Mouse (Mus musculus) gastrocnemius, postnatal 10 days (tissue): ENCODE measurements around the gene Osgin1. TPM values are rescaled to one million over a fixed set of nuclear protein-coding genes. Genes with fewer than 3 reads are reported as not detected.

Source experiments
- DNase-seq: peaks from one replicate; pipeline ENCODE4 v3.0.0; 2021; ENCODE audit warnings: mixed read lengths
- total RNA-seq, 2 experiments: library from RNA; stranded (reverse); gene quantifications; 2 replicates each; pipeline ENCODE4 v1.2.3; 2021

Osgin1 gene
- total RNA-seq, 2 experiments from 2014 or later, result 2.5 to 5.0 TPM

GRCm38 (mm10) chr8:119442970-119443369 lies 9.0 kb downstream of the Osgin1 start:
- no peak for DNase-seq

GRCm38 (mm10) chr8:119446211-119446989 lies 12.5 kb downstream of the Osgin1 start, which contains the start of gene Necab2:
Gene Necab2 (plus strand): TSS chr8:119446719.
- peak; percentile 90 for DNase-seq

- DNase-seq, result peak; percentile 51
Measured at GRCm38 (mm10) chr8:119446990-119447780, 13.3 kb downstream of the Osgin1 start.

- no peak for DNase-seq
Measured at GRCm38 (mm10) chr8:119447781-119448170, 13.9 kb downstream of the Osgin1 start.

- DNase-seq, result no peak
Measured at GRCm38 (mm10) chr8:119449627-119450026, 15.7 kb downstream of the Osgin1 start.

- DNase-seq, result no peak
Measured at GRCm38 (mm10) chr8:119451131-119451530, 17.2 kb downstream of the Osgin1 start.

- no peak for DNase-seq
Measured at GRCm38 (mm10) chr8:119452919-119453318, 19.0 kb downstream of the Osgin1 start.

GRCm38 (mm10) chr8:119456045-119456444 lies 22.1 kb downstream of the Osgin1 start:
- DNase-seq, result no peak

GRCm38 (mm10) chr8:119459724-119460123 lies 25.8 kb downstream of the Osgin1 start:
- no peak for DNase-seq

GRCm38 (mm10) chr8:119461356-119461755 lies 27.4 kb downstream of the Osgin1 start:
- DNase-seq, result no peak

GRCm38 (mm10) chr8:119463709-119464108 lies 29.8 kb downstream of the Osgin1 start:
- no peak for DNase-seq

- DNase-seq, result no peak
Measured at GRCm38 (mm10) chr8:119466105-119466504, 32.2 kb downstream of the Osgin1 start.

- DNase-seq, result no peak
Measured at GRCm38 (mm10) chr8:119466794-119467193, 32.9 kb downstream of the Osgin1 start.

- DNase-seq, result no peak
Measured at GRCm38 (mm10) chr8:119468091-119468490, 34.2 kb downstream of the Osgin1 start.

- no peak for DNase-seq
Measured at GRCm38 (mm10) chr8:119478684-119479083, 44.8 kb downstream of the Osgin1 start.

- DNase-seq, result no peak
Measured at GRCm38 (mm10) chr8:119484145-119484896, 50.4 kb downstream of the Osgin1 start.

GRCm38 (mm10) chr8:119487093-119487492 lies 53.2 kb downstream of the Osgin1 start:
- DNase-seq, result no peak

Other genes with a start within 250 kb of the Osgin1 start
- gene Hsbp1, start 89.6 kb upstream of the Osgin1 start, total RNA-seq, result 100 to 1,000 TPM; 176 to 187 TPM
- 10 to 100 TPM; 66.8 to 67.5 TPM for gene Mlycd, start 39.2 kb upstream of the Osgin1 start, total RNA-seq
- under 1 TPM; 0.38 to 0.73 TPM for gene Necab2, start 12.6 kb downstream of the Osgin1 start, total RNA-seq
- gene Slc38a8, start 67.6 kb downstream of the Osgin1 start, total RNA-seq, result not detected
- gene Mbtps1, start 124.6 kb downstream of the Osgin1 start, total RNA-seq, result 10 to 100 TPM; 55.4 to 65.0 TPM
- 10 to 100 TPM; 13.0 to 15.0 TPM for gene Hsdl1, start 141.1 kb downstream of the Osgin1 start, total RNA-seq
- not detected for gene Dnaaf1, start 141.1 kb downstream of the Osgin1 start, total RNA-seq
- gene Taf1c, start 171.1 kb downstream of the Osgin1 start, total RNA-seq, result 1 to 10 TPM; 3.6 to 4.4 TPM
- gene Adad2, start 178.6 kb downstream of the Osgin1 start, total RNA-seq, result not detected
- under 1 TPM; 0.45 to 0.82 TPM for gene Kcng4, start 201.6 kb downstream of the Osgin1 start, total RNA-seq
- 10 to 100 TPM; 69.8 to 78.6 TPM for gene Wfdc1, start 232.2 kb downstream of the Osgin1 start, total RNA-seq